Mouse (Mus musculus): ENCODE data around the gene Svep1. TPM values are rescaled to one million over a fixed set of nuclear protein-coding genes. Genes with fewer than 3 reads are reported as not detected.

Svep1 gene
- total and polyA plus RNA-seq, 3 experiments = 3.5 to 4.5 (median 4.2) TPM

DNA sequence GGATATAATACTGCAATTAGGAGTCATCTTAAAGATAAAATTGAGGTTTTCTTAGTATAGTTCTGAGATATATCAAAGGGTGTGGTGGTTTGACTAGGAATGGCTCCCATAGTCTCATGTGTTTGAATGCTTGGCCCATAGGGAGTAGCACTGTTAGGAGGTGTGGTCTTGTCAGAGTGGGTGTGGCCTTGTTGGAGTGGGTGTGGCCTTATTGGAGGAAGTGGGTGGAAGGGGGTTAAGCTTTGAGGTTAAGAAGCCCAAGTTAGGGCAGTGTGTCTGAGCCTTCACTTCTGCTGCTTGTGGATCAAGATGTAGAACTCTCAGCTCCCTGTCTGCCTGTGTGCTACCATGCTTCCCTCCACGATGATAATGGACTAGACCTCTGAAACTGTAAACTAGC is 143.7 kb downstream of the Svep1 start:
- intact Hi-C loops (cut with DNase I) = no loop called here
- H3K36me3 ChIP-seq (ENCODE audit: control insufficient read depth, insufficient read depth, low read length) = no peaks in the 10 kb centered on the region
- H3K79me2 ChIP-seq (replicated peaks; ENCODE audit: control insufficient read depth, insufficient read depth, low read length) = no peaks in the 10 kb centered on the region
- no peaks in the 10 kb centered on the region for H3K4me1 ChIP-seq (ENCODE audit: control insufficient read depth, insufficient read depth, low read length)
- H3K27ac ChIP-seq = no peak overlapping the region
- WGBS = 93% methylated on average over 1 of the region's 1 CpGs
- no peak for TF ChIP-seq CTCF (IDR thresholded peaks at IDR 0.05)
- no peak for TF ChIP-seq EP300 (IDR thresholded peaks at IDR 0.05; ENCODE audit: insufficient read depth, low read depth, low read length)
- TF ChIP-seq POLR2A (IDR thresholded peaks at IDR 0.05; ENCODE audit: insufficient read depth, low read depth, low read length) = no peak
- no peak overlapping the region for H3K9ac ChIP-seq (ENCODE audit: low read depth, low read length)
- no peaks in the 10 kb centered on the region for H3K27me3 ChIP-seq (ENCODE audit: control insufficient read depth, insufficient read depth, low read length)
- no peak for DNase-seq
- H3K4me3 ChIP-seq = no peak overlapping the region

GRCm38 (mm10) chr4:58055653-58056052 is 151.0 kb downstream of the Svep1 start:
- no peak overlapping the region for H3K4me3 ChIP-seq
- no peaks in the 10 kb centered on the region for H3K79me2 ChIP-seq (replicated peaks; ENCODE audit: control insufficient read depth, insufficient read depth, low read length)
- TF ChIP-seq POLR2A (IDR thresholded peaks at IDR 0.05; ENCODE audit: insufficient read depth, low read depth, low read length) = no peak
- TF ChIP-seq CTCF (IDR thresholded peaks at IDR 0.05) = no peak
- TF ChIP-seq EP300 (IDR thresholded peaks at IDR 0.05; ENCODE audit: insufficient read depth, low read depth, low read length) = no peak
- no peaks in the 10 kb centered on the region for H3K4me1 ChIP-seq (ENCODE audit: control insufficient read depth, insufficient read depth, low read length)
- DNase-seq = no peak
- H3K9ac ChIP-seq (ENCODE audit: low read depth, low read length) = no peak overlapping the region
- H3K27ac ChIP-seq = no peak overlapping the region
- intact Hi-C loops (cut with DNase I) = no loop called here
- no peaks in the 10 kb centered on the region for H3K27me3 ChIP-seq (ENCODE audit: control insufficient read depth, insufficient read depth, low read length)
- no peaks in the 10 kb centered on the region for H3K36me3 ChIP-seq (ENCODE audit: control insufficient read depth, insufficient read depth, low read length)

DNA sequence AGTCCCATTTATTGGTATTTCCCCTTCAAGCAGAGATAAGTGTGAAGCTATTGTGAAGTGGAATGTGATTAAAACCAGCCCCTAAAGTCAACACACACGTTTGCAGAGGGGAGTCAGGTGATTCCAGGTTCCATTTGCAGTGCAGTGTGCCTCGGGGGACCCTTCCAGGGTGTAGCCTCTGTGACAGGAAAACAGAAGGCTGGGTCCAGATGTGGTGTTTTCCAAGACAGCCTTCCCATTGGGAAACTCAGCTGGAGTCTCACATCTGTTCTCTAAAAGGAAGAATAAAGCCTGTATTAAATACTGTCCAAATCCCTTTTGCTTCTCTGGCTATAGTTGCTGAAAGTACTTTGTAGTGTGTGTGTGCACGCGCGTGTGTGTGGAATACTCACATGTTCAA is 152.2 kb downstream of the Svep1 start:
- intact Hi-C loops (cut with DNase I) = no loop called here
- Histone ChIP-seq H3K4me3 (no peak overlapping the region), H3K4me1 (ENCODE audit: control insufficient read depth, insufficient read depth, low read length) (no peaks in the 10 kb centered on the region), H3K36me3 (ENCODE audit: control insufficient read depth, insufficient read depth, low read length) (no peaks in the 10 kb centered on the region), H3K27me3 (ENCODE audit: control insufficient read depth, insufficient read depth, low read length) (no peaks in the 10 kb centered on the region), H3K79me2 (replicated peaks; ENCODE audit: control insufficient read depth, insufficient read depth, low read length) (no peaks in the 10 kb centered on the region), H3K9ac (ENCODE audit: low read depth, low read length) (no peak overlapping the region), H3K27ac (no peak overlapping the region)
- 65% methylated on average over 5 of the region's 5 CpGs for WGBS
- no peak for DNase-seq
- TF ChIP-seq EP300 (IDR thresholded peaks at IDR 0.05; ENCODE audit: insufficient read depth, low read depth, low read length) = no peak

- H3K4me1 ChIP-seq (ENCODE audit: control insufficient read depth, insufficient read depth, low read length) = no peaks in the 10 kb centered on the region
- WGBS = 42% methylated on average over 8 of the region's 8 CpGs
- no peak overlapping the region for H3K9ac ChIP-seq (ENCODE audit: low read depth, low read length)
- H3K27me3 ChIP-seq (ENCODE audit: control insufficient read depth, insufficient read depth, low read length) = no peaks in the 10 kb centered on the region
- H3K79me2 ChIP-seq (replicated peaks; ENCODE audit: control insufficient read depth, insufficient read depth, low read length) = no peaks in the 10 kb centered on the region
- intact Hi-C loops (cut with DNase I) = no loop called here
- no peak overlapping the region for H3K27ac ChIP-seq
- H3K36me3 ChIP-seq (ENCODE audit: control insufficient read depth, insufficient read depth, low read length) = no peaks in the 10 kb centered on the region
- no peak overlapping the region for H3K4me3 ChIP-seq
- DNase-seq = no peak
- TF ChIP-seq POLR2A (IDR thresholded peaks at IDR 0.05; ENCODE audit: insufficient read depth, low read depth, low read length) (no peak), CTCF (IDR thresholded peaks at IDR 0.05) (no peak), EP300 (IDR thresholded peaks at IDR 0.05; ENCODE audit: insufficient read depth, low read depth, low read length) (no peak)
These were observed 155.9 kb downstream of the Svep1 start for GRCm38 (mm10) chr4:58050746-58051145.

GRCm38 (mm10) chr4:58050276-58050675 is 156.4 kb downstream of the Svep1 start:
- no peaks in the 10 kb centered on the region for H3K27me3 ChIP-seq (ENCODE audit: control insufficient read depth, insufficient read depth, low read length)
- H3K79me2 ChIP-seq (replicated peaks; ENCODE audit: control insufficient read depth, insufficient read depth, low read length) = no peaks in the 10 kb centered on the region
- no peak for DNase-seq
- no peak overlapping the region for H3K27ac ChIP-seq
- H3K36me3 ChIP-seq (ENCODE audit: control insufficient read depth, insufficient read depth, low read length) = no peaks in the 10 kb centered on the region
- no peaks in the 10 kb centered on the region for H3K4me1 ChIP-seq (ENCODE audit: control insufficient read depth, insufficient read depth, low read length)
- intact Hi-C loops (cut with DNase I) = no loop called here
- H3K4me3 ChIP-seq = no peak overlapping the region
- no peak for TF ChIP-seq POLR2A (IDR thresholded peaks at IDR 0.05; ENCODE audit: insufficient read depth, low read depth, low read length)
- no peak for TF ChIP-seq CTCF (IDR thresholded peaks at IDR 0.05)
- no peak for TF ChIP-seq EP300 (IDR thresholded peaks at IDR 0.05; ENCODE audit: insufficient read depth, low read depth, low read length)
- H3K9ac ChIP-seq (ENCODE audit: low read depth, low read length) = no peak overlapping the region
- 52% methylated on average over 8 of the region's 8 CpGs for WGBS

GRCm38 (mm10) chr4:58044833-58045232 is 161.8 kb downstream of the Svep1 start:
- no peaks in the 10 kb centered on the region for H3K79me2 ChIP-seq (replicated peaks; ENCODE audit: control insufficient read depth, insufficient read depth, low read length)
- TF ChIP-seq EP300 (IDR thresholded peaks at IDR 0.05; ENCODE audit: insufficient read depth, low read depth, low read length) (no peak), CTCF (IDR thresholded peaks at IDR 0.05) (no peak), POLR2A (IDR thresholded peaks at IDR 0.05; ENCODE audit: insufficient read depth, low read depth, low read length) (no peak)
- intact Hi-C loops (cut with DNase I) = no loop called here
- H3K36me3 ChIP-seq (ENCODE audit: control insufficient read depth, insufficient read depth, low read length) = no peaks in the 10 kb centered on the region
- 87% methylated on average over 6 of the region's 6 CpGs for WGBS
- no peaks in the 10 kb centered on the region for H3K4me1 ChIP-seq (ENCODE audit: control insufficient read depth, insufficient read depth, low read length)
- no peak overlapping the region for H3K27ac ChIP-seq
- H3K27me3 ChIP-seq (ENCODE audit: control insufficient read depth, insufficient read depth, low read length) = no peaks in the 10 kb centered on the region
- H3K9ac ChIP-seq (ENCODE audit: low read depth, low read length) = no peak overlapping the region
- no peak overlapping the region for H3K4me3 ChIP-seq
- DNase-seq = no peak

All from heart, adult 2 months (tissue).